Mouse (Mus musculus) intestine, embryonic 15.5 days (tissue): ENCODE data around the gene Copg1. TPM values are rescaled to one million over a fixed set of nuclear protein-coding genes. Genes with fewer than 3 reads are reported as not detected.
A peak's percentile ranks its signal among the peaks of the same experiment; 100 is the strongest.

Experiments
- ATAC-seq: fragments of 200-750 bp; cut with Nextera tagmentation; 2 replicates; pipeline ENCODE4 v1.8.0; 2017; ENCODE audit warnings: moderate TSS enrichment, moderate library complexity
- H3K27ac ChIP-seq: fragments of 300-500 bp; sonication (generic); 2 replicates; pipeline ENCODE4 v1.5.1; 2015; ENCODE audit warnings: mild to moderate bottlenecking, inconsistent platforms
- H3K27me3 ChIP-seq: fragments of 300-500 bp; sonication (generic); replicated peaks from 2 replicates; pipeline ENCODE4 v1.6.1; 2015; ENCODE audit warnings: inconsistent platforms
- H3K36me3 ChIP-seq: fragments of 300-500 bp; sonication (generic); 2 replicates; pipeline ENCODE4 v1.6.1; 2015; ENCODE audit warnings: inconsistent platforms
- H3K4me1 ChIP-seq: fragments of 300-500 bp; sonication (generic); replicated peaks from 2 replicates; pipeline ENCODE4 v1.6.1; 2015; ENCODE audit warnings: inconsistent platforms
- H3K4me2 ChIP-seq: fragments of 300-500 bp; sonication (generic); replicated peaks from 2 replicates; pipeline ENCODE4 v1.6.1; 2015; ENCODE audit warnings: mild to moderate bottlenecking, inconsistent platforms
- H3K4me3 ChIP-seq: fragments of 300-500 bp; sonication (generic); replicated peaks from 2 replicates; pipeline ENCODE4 v1.5.1; 2015; ENCODE audit warnings: inconsistent platforms
- H3K9ac ChIP-seq: fragments of 300-500 bp; sonication (generic); 2 replicates; pipeline ENCODE4 v1.6.1; 2015; ENCODE audit warnings: inconsistent platforms
- H3K9me3 ChIP-seq: fragments of 300-500 bp; sonication (generic); 2 replicates; pipeline ENCODE4 v1.6.1; 2016; ENCODE audit warnings: inconsistent platforms
- WGBS: fragments of 180-500 bp; shearing (Covaris S2); methylation state at CpG from one replicate; pipeline ENCODE4 v1.1.7; 2015; 5-methylcytosine and 5-hydroxymethylcytosine counted together
- polyA plus RNA-seq: library from polyadenylated mRNA; unstranded; fragments of >200 nt; fragmentation: Nextera tagmentation; extraction: Ambion mirVana; gene quantifications from 2 replicates; pipeline ENCODE4 v1.2.1, GENCODE M21; 2015

Copg1 gene
- polyA plus RNA-seq, result 154 and 161 TPM in 2 replicates

GRCm38 (mm10) chr6:87887594-87888233 lies at the start of gene Copg1:
Gene Copg1, plus strand, starts transcription at chr6:87887814.
- Histone ChIP-seq H3K27me3 (no peaks in the 10 kb centered on the region), H3K9ac (peak within 1 kb of the TSS; percentile 87), H3K4me2 (peak within 1 kb of the TSS; percentile 66), H3K4me3 (peak within 1 kb of the TSS; percentile 76), H3K4me1 (peaks cover 12% of the 10 kb centered on the region), H3K36me3 (peaks cover 24% of the 10 kb centered on the region), H3K27ac (peak within 1 kb of the TSS; percentile 89), H3K9me3 (no peaks in the 10 kb centered on the region)
- peak; percentile 97 for ATAC-seq
- WGBS, result under 1% methylated on average over 31 of the region's 31 CpGs

GRCm38 (mm10) chr6:87838551-87839197 lies 48.9 kb upstream of the Copg1 start, which contains the start of gene Isy1:
Gene Isy1, minus strand, starts transcription at chr6:87838798.
- Histone ChIP-seq H3K4me3 (peak within 1 kb of the TSS; percentile 71), H3K9ac (peak within 1 kb of the TSS; percentile 95), H3K4me2 (peak within 1 kb of the TSS; percentile 72), H3K4me1 (0 out of 2 replicates have a peak, but pooled peaks cover 2% of the 10 kb centered on the region), H3K27ac (peak within 1 kb of the TSS; percentile 95), H3K36me3 (peaks cover 17% of the 10 kb centered on the region), H3K9me3 (no peaks in the 10 kb centered on the region), H3K27me3 (no peaks in the 10 kb centered on the region)
- WGBS, result under 1% methylated on average over 46 of the region's 46 CpGs
- peak; percentile 98 for ATAC-seq

- no peak for ATAC-seq
- Histone ChIP-seq H3K36me3 (peaks cover 21% of the 10 kb centered on the region), H3K27me3 (no peaks in the 10 kb centered on the region), H3K4me3 (no peak overlapping the region), H3K4me2 (peak overlapping the region; percentile 72; the same call in 1 of the 2 replicates), H3K27ac (no peak overlapping the region), H3K4me1 (0 out of 2 replicates have a peak, but pooled peaks cover 2% of the 10 kb centered on the region), H3K9me3 (no peaks in the 10 kb centered on the region), H3K9ac (no peak overlapping the region)
- 61% methylated on average over 11 of the region's 11 CpGs for WGBS
These were observed 47.7 kb upstream of the Copg1 start for GRCm38 (mm10) chr6:87839797-87840341.

- 74% methylated on average over 8 of the region's 8 CpGs for WGBS
- H3K4me3 ChIP-seq, result no peak overlapping the region
- H3K4me2 ChIP-seq, result no peak overlapping the region
- H3K9me3 ChIP-seq, result no peaks in the 10 kb centered on the region
- no peaks in the 10 kb centered on the region for H3K27me3 ChIP-seq
- H3K27ac ChIP-seq, result no peak overlapping the region
- peaks cover 26% of the 10 kb centered on the region for H3K36me3 ChIP-seq
- ATAC-seq, result no peak
- 0 out of 2 replicates have a peak, but pooled peaks cover 2% of the 10 kb centered on the region for H3K4me1 ChIP-seq
- no peak overlapping the region for H3K9ac ChIP-seq
These were observed 46.0 kb upstream of the Copg1 start for GRCm38 (mm10) chr6:87841635-87842034.

- Histone ChIP-seq H3K36me3 (peaks cover 26% of the 10 kb centered on the region), H3K4me3 (no peak overlapping the region), H3K9ac (no peak overlapping the region), H3K9me3 (no peaks in the 10 kb centered on the region), H3K4me1 (0 out of 2 replicates have a peak, but pooled peaks cover under 1% of the 10 kb centered on the region), H3K27me3 (no peaks in the 10 kb centered on the region), H3K4me2 (no peak overlapping the region), H3K27ac (no peak overlapping the region)
- no peak for ATAC-seq
- 18% methylated on average over 1 of the region's 1 CpGs for WGBS
These were observed 45.4 kb upstream of the Copg1 start for GRCm38 (mm10) chr6:87842254-87842653.

DNA sequence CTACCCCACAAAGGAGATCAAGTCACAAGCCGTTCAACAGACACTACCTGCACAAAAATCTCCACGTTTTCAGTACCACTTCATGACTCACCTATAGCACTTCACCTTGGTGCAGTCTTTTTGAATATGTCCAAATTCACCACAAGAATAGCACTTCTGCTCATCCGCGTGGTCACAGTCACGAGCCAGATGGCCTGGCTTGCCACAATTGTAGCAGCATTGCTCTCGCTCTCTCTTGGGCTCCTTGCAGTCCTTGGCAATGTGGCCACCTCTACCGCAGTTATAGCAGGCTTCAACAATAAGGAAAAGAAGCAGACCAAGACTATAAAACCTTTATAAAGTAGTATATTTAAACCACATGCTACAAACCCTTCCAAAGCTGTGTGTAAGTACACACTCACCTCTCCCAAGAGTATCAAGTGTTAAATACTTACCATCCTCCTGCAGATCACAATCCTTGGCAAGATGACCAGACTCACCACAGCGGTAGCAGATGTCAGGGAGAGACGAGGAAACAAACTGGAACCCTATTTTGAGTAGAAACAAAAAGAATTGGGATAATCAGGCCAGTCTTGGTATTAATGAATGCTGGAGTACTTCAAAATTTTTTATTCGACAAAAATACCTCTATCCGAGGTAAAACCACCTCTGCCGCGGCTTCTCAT lies 42.5 kb upstream of the Copg1 start:
- 90% methylated on average over 13 of the region's 13 CpGs for WGBS
- Histone ChIP-seq H3K36me3 (peaks cover 26% of the 10 kb centered on the region), H3K9ac (no peak overlapping the region), H3K4me3 (no peak overlapping the region), H3K27me3 (no peaks in the 10 kb centered on the region), H3K9me3 (no peaks in the 10 kb centered on the region), H3K4me1 (peaks cover 11% of the 10 kb centered on the region; the same call in 1 of the 2 replicates), H3K27ac (no peak overlapping the region), H3K4me2 (no peak overlapping the region)
- ATAC-seq, result no peak

GRCm38 (mm10) chr6:87846813-87847212 lies 40.8 kb upstream of the Copg1 start:
- no peaks in the 10 kb centered on the region for H3K9me3 ChIP-seq
- ATAC-seq, result no peak
- no peaks in the 10 kb centered on the region for H3K27me3 ChIP-seq
- peaks cover 11% of the 10 kb centered on the region; the same call in 1 of the 2 replicates for H3K4me1 ChIP-seq
- no peak overlapping the region for H3K9ac ChIP-seq
- H3K36me3 ChIP-seq, result peaks cover 25% of the 10 kb centered on the region
- H3K27ac ChIP-seq, result no peak overlapping the region
- WGBS, result 77% methylated on average over 1 of the region's 1 CpGs
- H3K4me2 ChIP-seq, result no peak overlapping the region
- H3K4me3 ChIP-seq, result no peak overlapping the region

- H3K9ac ChIP-seq, result peak overlapping the region; percentile 100
- peak overlapping the region; percentile 99 for H3K4me3 ChIP-seq
- H3K4me2 ChIP-seq, result peak overlapping the region; percentile 64
- H3K9me3 ChIP-seq, result no peaks in the 10 kb centered on the region
- H3K36me3 ChIP-seq, result peaks cover 6% of the 10 kb centered on the region
- ATAC-seq, result no peak
- under 1% methylated on average over 8 of the region's 8 CpGs for WGBS
- H3K27ac ChIP-seq, result no peak overlapping the region
- peaks cover 11% of the 10 kb centered on the region; the same call in 1 of the 2 replicates for H3K4me1 ChIP-seq
- no peaks in the 10 kb centered on the region for H3K27me3 ChIP-seq
These were observed 37.8 kb upstream of the Copg1 start for GRCm38 (mm10) chr6:87849780-87850154.

GRCm38 (mm10) chr6:87850155-87850899 lies 37.3 kb upstream of the Copg1 start:
- H3K9me3 ChIP-seq, result no peaks in the 10 kb centered on the region
- peak overlapping the region; percentile 100 for H3K9ac ChIP-seq
- peaks cover 11% of the 10 kb centered on the region; the same call in 1 of the 2 replicates for H3K4me1 ChIP-seq
- no peaks in the 10 kb centered on the region for H3K27me3 ChIP-seq
- H3K4me2 ChIP-seq, result peak overlapping the region; percentile 64
- peak; percentile 74 for ATAC-seq
- peak overlapping the region; percentile 99 for H3K4me3 ChIP-seq
- peak overlapping the region; percentile 94 for H3K27ac ChIP-seq
- H3K36me3 ChIP-seq, result peaks cover under 1% of the 10 kb centered on the region; the same call in 1 of the 2 replicates
- WGBS, result under 1% methylated on average over 73 of the region's 73 CpGs

GRCm38 (mm10) chr6:87850900-87851614 lies 36.6 kb upstream of the Copg1 start, which contains the start of gene Cnbp:
Gene Cnbp, minus strand, starts transcription at chr6:87851106.
- peak within 1 kb of the TSS; percentile 94 for H3K27ac ChIP-seq
- peak within 1 kb of the TSS; percentile 64 for H3K4me2 ChIP-seq
- WGBS, result under 1% methylated on average over 55 of the region's 55 CpGs
- H3K9ac ChIP-seq, result peak within 1 kb of the TSS; percentile 100
- H3K36me3 ChIP-seq, result no peaks in the 10 kb centered on the region
- no peaks in the 10 kb centered on the region for H3K9me3 ChIP-seq
- ATAC-seq, result peak; percentile 99
- H3K4me3 ChIP-seq, result peak within 1 kb of the TSS; percentile 99
- H3K4me1 ChIP-seq, result peaks cover 11% of the 10 kb centered on the region; the same call in 1 of the 2 replicates
- no peaks in the 10 kb centered on the region for H3K27me3 ChIP-seq

DNA sequence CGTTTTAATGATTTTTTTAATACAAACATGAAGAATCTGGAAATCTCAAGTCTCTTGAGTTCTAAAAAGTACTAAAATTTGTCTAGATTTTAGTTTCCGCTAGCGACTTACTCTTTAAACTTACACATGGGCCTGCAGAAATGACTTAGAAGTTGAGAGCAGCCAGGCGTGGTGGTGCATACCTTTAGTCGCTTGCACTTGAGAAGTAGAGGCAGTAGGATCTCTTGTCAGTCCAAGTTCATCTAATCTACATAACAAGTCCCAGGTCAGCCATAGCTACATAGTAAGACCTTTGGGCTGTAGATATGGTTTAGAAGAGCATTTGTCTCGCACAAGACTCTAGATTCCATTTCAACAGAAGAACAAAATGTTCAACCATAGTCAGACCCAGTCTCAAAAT lies 35.7 kb upstream of the Copg1 start:
- WGBS, result 80% methylated on average over 6 of the region's 6 CpGs
- Histone ChIP-seq H3K36me3 (no peaks in the 10 kb centered on the region), H3K4me3 (no peak overlapping the region), H3K4me2 (0 out of 2 replicates have a peak overlapping the region, but pooled peaks have one; percentile 64), H3K27me3 (no peaks in the 10 kb centered on the region), H3K4me1 (peaks cover 11% of the 10 kb centered on the region; the same call in 1 of the 2 replicates), H3K9me3 (no peaks in the 10 kb centered on the region), H3K27ac (no peak overlapping the region), H3K9ac (no peak overlapping the region)
- no peak for ATAC-seq
